Mouse (Mus musculus): ENCODE results near the gene Snrpg.
"Not testable (repeated sequence)": the region's sequence is repeated elsewhere in the genome, so short reads cannot be mapped to it uniquely, and the experiment has no call there.

Snrpg gene

DNA sequence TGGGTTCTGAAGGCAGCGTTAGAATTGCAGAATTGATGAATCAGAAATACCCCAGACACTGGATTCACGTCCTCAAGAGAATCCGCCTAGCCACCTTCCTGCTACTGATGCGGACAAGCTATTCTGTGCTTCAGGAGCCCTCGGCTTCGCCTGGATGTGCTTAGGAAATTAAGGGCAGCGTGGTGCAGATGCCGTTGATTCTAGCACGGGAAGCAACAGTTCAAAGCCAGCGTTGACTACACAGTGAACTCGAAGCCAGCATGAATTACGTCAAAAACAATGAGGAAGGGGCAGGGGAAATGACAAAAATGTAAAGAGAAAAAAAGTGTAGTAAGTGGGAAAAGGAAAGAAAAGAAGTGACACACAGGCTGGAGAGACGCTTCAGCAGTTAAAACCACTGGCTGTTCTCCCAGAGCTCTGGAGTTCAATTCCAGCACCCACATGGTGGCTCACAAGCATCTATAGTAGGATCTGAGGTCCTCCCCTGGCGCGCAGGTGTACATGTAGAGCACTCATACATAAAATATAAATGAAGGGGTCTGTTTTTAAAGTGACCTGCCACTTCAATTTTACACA, at the start of gene Snrpg:
Gene Snrpg (plus strand): TSS at position 541 of the 576 bp plus-strand sequence.
- DNase-seq: no peak

DNA sequence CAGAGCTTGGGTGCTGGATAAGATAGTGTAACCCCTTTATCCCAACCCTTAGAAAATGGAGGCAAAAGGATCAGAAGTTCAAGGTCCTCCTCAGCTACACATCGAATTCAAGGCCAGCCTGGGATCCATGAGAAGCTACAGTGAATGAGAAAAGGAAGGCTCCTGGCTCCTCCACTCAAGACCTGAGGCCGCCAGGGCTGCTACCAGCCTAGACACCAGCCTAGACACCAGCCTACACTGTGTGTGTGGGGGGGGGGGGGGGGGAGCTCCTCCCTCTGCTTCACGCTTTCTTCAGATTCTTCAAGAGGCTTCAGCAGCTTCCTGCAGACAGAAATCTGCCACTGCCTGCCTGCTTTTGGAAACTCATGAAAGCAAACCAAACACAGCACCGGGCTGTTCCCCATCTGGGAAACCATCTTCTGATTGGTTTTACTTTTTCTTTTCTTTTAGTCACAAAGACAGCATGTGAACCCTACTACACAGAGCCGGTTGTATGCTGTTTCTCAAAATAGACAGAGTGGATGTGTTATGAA, 49.0 kb upstream of the Snrpg start:
- DNase-seq: no peak

DNA sequence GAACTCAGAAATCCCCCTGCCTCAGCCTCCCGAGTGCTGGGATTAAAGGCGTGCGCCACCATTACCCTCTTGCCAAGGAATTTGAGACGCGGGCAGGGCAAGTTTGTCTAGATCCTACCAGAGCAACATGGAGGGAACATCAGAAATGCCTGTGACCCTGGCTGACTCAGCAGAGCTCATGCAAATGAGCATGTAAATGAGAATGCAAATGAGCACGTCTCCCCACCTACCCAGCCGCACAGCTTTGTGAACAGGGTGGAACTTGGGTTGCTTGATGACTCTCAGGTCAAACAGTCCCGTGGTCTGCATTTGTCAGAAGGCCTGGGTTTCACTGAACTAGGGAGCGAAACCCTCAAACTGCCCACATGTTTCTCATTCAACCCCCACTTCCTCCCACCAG, 48.1 kb upstream of the Snrpg start:
- no peak for DNase-seq

DNA sequence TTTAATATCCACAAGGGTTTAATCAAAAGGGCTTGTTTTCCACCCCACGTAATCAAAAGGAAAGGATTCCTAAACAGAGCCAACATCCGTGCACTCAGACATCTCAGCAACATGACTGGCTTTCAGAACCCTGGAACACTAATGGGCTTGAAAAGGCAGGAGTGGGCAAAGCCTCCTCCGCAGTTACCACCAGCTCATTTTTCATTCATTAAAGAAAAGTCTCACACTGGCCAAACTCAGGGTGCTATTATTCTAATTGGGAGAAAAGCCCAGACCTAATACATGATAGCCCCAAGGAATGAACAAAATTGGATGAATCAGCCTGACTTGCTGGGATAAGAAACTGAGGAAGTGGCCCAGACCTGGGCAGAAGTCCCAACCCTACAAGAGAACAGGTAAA, 46.7 kb upstream of the Snrpg start:
- no peak for DNase-seq

DNA sequence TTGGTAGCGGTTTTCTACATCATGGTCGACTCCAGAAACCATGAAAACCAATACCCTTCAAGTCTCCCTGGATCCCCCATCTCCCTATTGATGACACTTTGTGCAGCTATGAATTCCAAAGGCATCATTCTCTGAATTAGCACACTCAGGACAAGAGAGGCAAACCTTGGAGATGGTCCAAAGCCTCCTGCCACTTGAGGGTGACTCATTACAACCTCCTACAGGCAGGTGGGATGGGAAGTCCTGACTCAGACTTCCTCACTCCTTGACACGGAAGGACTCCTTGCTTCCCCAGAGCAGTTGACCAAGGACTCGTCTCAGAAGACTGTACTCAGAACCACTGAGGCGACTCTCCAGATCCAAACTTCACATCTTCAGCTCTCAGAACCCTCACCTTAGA, 45.5 kb upstream of the Snrpg start:
- DNase-seq: peak; percentile 26

DNA sequence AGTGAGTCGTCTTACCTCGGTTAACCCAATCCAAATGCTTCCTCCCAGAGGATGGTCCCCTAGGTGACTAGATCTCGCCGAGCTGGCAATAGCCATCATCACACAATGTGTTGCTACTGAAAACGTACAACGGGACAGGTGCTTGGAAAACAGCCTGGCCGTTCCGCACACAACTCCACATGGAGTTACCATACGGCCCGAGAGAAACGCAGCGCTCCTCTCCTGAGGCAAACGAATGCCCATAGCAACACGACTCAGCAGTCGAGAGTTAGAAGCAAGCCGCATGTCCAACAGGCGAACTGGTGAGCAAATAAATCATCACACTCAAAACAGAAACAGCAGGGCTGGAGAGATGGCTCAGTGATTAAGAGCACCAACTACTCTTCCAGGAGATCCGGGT, 44.2 kb upstream of the Snrpg start:
- no peak for DNase-seq

DNA sequence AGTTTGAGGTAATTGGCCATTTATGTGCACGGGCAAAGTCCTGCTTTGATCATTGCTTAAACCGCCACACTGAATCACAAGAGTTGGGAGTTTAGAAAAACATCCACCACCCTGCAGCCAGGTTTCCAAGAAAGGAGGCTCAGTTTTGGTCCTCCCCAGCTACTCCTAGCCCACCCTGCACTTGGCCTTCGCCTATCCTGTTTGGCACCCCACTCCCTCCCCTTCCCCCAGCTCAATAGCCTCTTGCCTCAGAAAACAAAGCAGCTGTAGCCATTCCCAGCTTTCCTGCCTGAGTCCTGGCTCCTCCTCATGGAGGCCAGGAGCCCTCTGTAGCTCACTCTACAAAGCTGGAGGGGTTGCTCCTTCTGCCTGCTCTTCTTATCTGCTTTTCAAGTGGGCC, 42.7 kb upstream of the Snrpg start:
- no peak for DNase-seq

DNA sequence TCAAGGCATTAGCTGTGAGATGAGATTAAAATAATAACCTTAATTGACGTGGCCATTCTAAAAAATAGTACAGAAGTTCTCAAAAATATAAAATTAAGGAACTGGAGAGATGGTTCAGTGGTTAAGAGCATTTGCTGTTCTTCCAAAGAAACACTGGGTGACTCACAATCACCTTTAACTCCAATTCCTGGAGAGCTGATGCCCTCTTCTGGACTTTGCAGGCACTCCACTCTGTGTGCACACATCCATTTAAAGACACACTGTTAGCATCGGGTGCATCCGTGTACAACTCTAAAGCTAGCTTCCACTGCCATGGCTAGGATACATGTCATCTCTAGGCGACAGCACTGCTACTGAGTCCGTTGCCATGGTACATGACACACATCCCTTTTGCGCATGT, 41.2 kb upstream of the Snrpg start:
- DNase-seq: no peak

DNA sequence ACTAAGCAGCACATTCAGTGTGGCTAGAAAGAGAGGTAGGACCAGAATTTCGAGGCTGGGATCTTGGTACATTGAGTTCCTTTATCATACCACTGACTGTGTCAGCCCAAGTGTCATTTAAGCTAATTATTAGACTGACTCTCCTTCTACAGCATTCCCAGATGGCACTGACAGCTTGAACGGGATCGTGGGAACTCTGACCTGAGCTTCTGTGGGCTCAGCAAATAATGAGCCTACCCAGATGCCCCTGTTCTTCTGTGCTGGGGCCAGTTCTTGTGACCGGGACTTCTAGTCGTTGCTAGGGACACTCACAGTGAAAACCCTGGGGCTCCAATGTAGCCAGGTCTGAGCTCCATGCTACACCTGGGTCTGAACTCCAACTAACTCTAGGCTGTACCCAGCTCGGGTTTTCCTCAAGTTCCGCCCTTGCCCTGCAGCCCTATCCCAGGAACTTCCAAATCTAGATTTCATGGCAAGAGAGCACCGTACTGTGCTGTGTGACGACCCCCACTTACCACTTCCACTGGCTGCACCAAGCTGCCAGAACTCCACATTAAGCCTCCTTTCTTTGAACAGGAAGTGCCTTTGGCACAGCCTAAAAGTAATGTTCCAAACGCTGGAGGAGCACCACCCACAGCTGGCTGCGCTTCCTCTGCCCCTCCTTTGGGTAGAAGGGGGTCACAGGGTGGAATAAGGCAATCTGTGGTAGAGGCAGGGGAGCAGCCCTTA, 35.8 kb upstream of the Snrpg start:
- DNase-seq: no peak

DNA sequence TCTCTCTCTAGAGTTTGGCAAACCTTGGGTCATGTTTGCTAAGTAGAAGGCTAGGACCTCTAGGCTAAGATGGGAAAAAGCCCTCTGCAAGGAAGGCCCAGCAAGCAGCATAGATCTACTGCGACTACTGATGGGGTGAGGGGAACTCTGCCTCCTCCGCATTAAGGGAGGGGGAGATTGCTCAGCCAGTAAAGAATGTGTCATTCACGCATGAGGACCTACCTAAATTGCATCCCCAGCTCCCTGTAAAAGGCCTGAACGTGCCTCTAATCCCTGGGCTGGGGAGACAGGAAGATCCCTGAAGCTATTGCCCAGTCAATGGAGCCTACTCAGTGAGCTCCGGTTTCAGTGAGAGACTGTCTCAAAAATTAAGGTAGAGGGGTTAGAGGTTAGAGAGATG, 35.2 kb upstream of the Snrpg start:
- no peak for DNase-seq

DNA sequence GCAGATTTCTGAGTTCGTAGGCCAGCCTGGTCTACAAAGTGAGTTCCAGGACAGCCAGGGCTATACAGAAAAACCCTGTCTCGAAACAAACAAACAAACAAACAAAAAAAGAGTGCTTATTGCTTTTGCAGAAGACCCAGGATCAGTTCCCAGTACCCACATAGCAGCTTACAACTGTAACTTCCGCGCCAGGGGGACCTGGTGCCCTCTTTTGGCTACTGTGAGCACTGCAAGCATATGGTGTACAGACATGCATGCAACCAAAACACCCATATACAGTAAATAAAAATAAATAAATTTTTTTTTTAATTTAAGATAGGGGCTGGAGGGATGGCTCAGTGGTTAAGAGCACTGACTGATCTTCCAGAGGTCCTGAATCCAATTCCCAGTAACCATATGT, 34.8 kb upstream of the Snrpg start:
- not testable (repeated sequence) for DNase-seq

DNA sequence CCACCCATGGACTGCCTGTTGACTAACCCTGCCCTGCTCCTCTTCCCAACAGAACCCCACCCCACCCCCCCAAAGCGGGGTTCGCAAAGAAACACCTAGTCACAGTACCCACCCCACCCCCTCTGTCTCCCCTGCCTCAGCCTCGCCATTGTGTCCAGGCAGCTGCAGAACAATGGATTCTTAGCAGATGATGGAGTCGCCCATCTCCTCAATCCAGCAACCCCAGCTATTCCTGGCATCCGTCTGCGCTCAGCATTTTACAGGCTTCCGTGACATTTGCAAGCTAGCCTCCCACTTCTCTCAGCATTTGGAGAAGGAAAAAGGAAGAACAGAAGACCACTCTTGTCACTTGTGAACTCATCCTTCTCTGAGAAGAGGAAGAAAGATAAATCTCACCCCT, 27.4 kb upstream of the Snrpg start:
- DNase-seq: no peak

DNA sequence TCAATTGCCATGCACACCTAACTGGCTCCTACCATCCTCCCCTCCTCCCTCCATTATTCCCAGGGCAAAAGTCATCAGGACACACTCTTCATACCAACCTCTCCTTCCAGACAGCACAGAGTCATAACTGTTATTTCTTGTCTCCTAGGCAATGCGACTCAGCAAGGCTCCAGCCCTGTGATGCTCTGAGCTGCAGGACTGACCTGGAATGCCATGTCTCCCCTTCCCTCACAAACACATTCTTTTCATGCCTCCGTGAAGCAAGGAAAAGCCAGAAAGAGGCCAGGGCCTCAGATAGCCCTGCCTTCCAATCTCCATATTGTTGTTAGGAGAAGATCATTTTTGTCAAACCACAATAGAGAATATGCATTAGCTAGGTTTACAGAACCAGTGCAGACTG, 25.0 kb upstream of the Snrpg start:
- no peak for DNase-seq

DNA sequence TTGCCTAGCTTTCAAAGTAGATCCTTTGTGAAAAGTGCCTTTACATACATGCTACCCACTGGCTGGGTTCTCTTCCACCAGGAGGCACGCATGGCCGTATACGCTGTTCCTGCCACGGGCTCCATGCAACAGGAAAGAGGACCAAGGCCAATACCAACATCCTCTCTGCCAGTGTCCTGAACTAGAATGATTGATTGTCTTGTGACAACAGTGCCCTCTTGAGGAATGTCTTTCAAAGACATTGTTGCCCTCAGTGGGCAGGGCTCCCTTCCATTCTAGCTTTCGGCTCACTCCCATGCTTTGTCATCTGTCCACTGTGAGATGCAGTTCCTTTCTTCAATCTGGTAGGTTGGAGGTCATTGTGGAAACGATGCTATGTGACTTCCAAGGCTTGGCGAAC, 21.8 kb upstream of the Snrpg start:
- peak; percentile 41 for DNase-seq

DNA sequence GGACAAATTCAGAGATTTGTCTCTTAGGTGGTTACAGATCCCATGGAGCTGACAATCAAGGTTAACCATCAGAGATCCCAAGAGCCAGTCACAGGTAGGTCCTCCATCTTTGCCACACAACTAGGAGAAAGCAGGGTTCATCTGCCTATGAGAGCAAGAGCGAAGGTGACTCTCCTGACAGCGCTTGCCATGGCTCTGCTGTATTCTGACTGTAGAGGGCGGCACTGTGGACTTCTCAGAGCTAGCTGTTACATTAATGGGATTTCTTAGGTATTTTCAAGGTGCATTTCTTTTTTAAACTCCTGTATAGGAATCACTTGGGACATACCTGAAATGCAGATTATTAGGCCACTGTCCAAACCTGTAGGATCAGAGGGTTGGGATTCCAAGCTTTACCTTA, 16.2 kb upstream of the Snrpg start:
- no peak for DNase-seq

DNA sequence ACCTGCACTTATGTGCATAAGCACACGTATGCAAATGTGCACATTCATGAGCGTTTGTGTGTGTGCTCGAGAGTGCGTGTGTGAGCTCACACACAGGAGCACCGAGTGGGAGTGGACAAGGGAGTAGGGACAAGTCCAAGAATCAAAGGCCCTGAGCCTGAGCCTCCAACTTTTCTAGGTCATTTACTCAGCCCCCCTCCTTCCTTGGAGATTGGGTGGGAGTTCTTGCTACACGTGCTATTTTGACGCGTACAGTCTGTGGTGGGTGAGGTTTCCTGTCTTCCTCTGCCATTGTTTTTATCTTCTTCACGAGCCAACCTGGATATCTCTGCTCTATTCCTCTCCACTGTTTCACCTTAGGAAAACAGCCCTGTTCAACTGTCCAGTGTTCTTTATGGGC, 14.1 kb upstream of the Snrpg start:
- DNase-seq: no peak

DNA sequence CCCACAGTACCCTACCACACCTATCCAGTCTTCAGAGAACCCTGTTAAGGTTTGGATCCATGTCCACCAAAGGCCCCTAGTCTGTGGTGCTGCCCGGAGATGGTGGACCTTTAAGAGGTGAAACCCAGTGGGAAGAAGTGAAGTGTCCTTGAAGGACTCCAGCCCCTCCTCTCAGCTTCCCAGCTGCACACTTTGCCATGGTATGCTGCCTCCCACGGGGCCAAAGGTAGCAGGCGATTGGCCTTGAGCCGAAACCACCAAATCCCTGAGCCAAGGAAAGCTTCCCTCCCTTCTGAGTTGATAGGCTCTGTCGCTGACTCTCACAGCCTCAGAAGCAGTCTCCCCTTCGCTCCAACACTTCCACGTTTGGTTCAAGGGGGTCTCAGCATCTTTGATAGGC, 10.4 kb upstream of the Snrpg start:
- no peak for DNase-seq

DNA sequence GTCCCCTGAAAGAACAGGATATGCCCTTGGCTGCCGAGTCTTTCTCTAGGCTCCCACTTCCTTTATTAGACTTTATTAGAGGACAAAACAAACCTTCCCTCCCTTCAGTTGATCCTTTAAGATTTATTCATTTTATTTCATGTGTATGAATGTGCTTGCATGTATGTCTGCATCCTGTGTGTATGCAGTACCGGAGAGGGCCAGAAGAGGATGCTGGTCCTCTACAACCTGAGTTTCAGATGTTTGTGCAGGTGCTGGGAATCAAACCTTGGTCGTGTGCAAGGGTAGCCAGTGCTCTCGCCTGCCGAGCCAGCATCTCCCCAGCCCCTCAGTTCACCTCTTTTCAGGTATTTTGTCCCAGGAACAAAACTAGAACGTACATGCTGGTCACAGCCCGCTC, 9.7 kb upstream of the Snrpg start:
- no peak for DNase-seq

DNA sequence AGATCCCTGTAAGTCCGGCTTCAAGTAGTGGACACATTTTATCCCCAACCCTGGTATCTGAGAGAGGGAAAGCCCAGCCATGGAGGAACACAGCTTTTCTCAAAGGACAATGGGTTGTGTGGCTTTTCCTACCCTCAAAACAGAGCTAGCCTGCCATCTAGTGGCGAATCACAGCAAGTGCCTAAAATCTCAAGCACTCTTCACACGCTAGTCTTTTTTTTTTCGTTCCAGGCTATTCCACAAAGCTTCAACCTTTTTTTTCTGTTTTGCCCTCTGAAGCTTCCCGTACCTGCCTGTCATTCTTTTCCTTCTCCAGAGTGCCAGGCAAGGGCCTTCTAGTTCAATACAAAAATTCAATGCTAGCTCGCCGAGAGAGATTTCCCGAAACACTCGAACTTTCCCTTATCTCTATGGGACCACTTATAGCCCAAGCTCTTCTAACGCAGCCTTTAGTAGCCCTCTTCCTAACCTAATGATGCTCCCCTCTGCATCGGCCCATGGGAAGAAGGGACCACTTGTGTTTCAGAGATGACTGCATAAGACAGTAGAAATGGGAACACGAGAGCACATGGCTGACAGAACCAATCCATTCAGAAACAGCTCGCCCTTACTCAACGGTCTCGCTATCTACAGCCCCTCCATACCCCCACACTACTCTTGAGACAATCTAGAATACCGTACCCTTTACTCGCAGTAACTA, 6.5 kb upstream of the Snrpg start:
- DNase-seq: peak; percentile 83

DNA sequence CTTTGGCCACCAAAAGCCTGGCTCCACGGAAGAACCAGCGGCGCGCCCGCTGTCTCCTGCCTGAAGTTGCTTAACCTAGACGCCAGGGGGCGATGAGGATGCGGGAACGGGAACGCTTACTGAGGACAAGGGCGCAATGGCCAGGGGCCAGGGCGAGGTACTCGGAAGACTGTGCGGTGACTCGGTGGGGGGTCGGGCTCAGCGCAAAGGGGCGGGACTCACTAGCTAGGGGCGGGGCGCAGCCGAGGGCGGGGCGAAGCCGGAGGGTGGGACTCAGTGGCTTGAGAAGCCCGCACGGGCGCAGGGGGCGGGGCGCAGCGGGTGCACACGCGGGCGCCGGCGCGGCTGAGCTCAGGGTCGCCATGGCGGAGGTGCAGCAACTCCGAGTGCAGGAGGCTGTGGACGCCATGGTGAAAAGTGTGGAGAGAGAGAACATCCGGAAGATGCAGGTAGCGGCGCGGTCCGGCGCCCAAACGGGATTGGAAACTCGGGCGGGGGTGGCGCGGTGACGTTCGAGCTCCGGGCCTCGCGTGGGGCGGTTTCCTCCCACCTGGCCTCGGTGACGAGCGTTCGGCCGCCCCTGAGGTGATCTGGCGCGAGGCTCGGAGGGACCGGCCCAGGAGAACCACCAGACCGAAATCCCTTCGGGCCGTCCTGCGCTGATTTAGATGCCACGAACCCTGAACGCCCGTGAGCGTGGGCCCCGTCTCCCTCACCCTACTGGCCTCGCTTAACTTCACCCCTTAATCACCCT, 5.6 kb upstream of the Snrpg start, which contains the start of gene Fam136a:
Gene Fam136a (plus strand): TSS at position 276 of the 754 bp plus-strand sequence.
- peak; percentile 96 for DNase-seq

DNA sequence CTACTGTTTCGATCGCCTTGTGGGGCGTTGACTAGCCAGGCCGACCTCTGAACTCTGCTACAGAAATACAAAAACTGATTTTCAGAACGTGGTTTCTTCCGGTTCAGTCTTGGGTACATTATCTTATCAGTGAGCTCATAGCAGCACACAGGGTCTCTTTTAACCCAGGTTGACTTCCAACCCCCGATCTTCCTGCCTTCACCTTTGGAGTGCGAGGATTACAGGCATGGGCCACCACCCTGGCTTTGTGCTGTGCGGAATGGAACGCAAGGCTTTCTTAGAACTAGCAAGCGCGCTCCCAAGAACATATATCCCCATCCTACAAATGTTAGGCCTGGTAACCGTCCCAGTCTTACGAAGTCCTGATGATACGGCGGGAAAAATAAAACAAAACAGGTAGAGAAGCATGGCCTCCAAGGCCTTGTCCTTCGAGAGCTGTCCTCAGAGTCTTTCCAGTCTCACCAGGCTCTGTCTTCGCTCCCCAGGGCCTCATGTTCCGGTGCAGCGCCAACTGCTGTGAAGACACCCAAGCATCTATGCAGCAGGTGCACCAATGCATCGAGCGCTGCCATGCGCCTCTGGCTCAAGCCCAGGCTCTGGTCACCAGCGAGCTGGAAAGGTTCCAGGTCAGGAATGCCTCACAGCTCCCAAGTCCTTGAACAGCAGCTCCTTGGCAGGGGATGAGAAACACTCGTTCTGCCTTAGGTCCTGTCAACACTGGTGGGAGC, 4.8 kb upstream of the Snrpg start:
- DNase-seq: peak; percentile 53

DNA sequence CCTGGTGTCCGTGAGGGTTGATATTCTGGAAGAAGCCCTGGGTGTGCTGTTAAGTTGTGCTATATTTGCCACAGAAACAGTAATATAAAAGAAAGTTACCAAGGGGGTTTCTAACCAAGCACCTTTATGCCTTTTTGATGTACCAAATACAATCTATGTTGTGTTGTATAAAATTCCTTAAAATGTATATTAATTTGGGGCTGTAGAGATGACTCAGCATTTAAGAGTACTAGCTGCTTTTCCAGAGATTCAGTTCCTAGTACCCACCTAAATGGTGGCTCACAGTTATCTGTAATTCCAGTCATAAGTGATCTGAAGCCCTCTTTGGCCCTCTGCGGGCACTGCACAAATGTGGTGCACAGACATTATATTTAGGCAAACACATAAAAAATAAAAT, 4.3 kb upstream of the Snrpg start:
- DNase-seq: no peak

DNA sequence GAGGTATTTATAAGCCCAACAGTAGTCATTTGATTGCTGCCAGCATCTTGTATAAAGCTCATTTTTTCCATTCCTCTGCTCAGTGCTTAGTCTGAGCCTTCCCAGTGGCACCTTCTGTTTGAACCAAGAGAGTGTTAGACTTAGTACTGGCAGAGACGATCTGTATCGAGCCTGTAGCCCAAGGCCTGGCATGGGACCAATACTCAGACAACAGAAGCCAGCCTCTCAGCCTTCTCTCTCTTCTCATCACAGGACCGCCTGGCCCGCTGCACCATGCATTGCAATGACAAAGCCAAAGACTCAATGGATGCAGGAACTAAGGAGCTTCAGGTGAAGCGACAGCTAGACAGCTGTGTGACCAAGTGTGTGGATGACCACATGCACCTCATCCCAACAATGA, 2.6 kb upstream of the Snrpg start:
- DNase-seq: no peak
